Mouse (Mus musculus) c-Kit-positive CD71-negative TER-119-negative erythroid progenitor cells, embryonic 14.5 days (primary cell): Measurements from ENCODE around the gene Fndc9.

Experiments
- DNase-seq: peaks from one replicate; pipeline ENCODE4 v3.0.0-alpha.2; 2013; ENCODE audit warnings: low read depth

Gene Fndc9

DNA sequence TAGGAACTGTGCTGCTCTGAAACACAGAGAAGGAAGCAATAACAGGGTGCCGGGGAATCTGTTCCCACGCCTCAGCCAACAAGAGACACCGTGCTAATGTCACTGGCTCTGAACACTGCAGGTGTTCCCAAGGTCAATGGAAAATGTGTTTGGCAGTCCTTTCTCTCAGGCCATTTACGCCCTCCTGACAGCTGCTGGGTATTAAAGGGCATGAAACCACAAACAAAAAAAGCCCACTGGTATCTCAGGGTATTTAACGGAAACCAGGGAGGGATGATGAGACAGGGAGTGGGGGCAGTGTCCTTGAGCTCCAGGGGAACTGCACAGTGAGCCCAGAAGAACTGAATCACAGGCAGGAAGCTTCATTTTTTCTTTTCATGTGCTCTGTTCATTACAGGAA, 42.8 kb downstream of the Fndc9 start:
- DNase-seq = no peak

DNA sequence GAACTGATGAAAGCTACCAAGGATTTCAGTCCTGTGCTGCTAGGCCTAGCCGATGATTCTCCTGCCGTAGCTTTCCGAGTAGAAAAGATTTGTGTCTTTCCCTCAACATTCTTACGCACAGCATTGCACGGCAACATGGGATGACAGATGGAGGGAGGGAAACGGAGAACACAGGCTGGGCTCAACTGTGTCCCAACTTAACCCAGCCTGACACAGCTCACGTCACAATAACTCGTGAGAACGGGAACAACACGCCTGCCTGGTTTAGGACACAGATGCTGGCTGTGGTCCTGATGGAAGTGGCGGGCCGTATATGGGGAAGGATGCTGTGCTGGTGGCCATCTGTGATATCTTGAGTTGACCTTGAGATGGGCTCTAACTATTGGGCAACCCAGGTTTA, 43.4 kb downstream of the Fndc9 start:
- no peak for DNase-seq

GRCm38 (mm10) chr11:46282612-46283011, 47.3 kb downstream of the Fndc9 start:
- no peak for DNase-seq

GRCm38 (mm10) chr11:46283800-46284199, 48.5 kb downstream of the Fndc9 start:
- no peak for DNase-seq

DNA sequence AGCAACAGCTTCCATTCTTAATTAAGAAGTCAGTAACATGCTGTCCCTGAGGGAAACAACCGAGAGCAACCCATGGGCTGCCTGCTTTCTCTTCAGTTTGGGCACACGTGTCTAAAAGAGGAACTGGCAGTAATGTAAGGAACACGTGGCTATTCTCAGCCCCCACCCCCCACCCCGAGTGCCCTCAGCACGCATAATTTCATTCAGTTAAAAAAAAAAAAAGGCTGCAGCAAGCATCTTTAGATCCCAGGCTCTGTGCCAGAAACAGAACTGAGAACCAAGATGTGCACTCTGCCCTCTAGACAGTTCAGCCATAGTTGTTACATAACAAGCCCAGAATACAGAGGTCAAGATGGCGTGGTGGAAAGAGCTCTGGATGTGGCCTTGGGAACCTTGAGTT, 51.5 kb downstream of the Fndc9 start:
- DNase-seq = no peak

- no peak for DNase-seq
These were observed 52.8 kb downstream of the Fndc9 start for GRCm38 (mm10) chr11:46288091-46288490.

- no peak for DNase-seq
These were observed 53.7 kb downstream of the Fndc9 start for GRCm38 (mm10) chr11:46289022-46289421.
